Mouse (Mus musculus) monocyte, adult 5-6 weeks (primary cell): Measurements from ENCODE around the gene Dll3. TPM values are rescaled to one million over a fixed set of nuclear protein-coding genes. Genes with fewer than 3 reads are reported as not detected.

Source experiments
- ATAC-seq: fragments of 153-309, 156-312 bp; replicated peaks from 2 replicates; pipeline ENCODE4 v1.8.0; 2017; ENCODE audit warnings: mild to moderate bottlenecking; ENCODE audit not compliant: low TSS enrichment, insufficient number of reproducible peaks, severe bottlenecking, poor library complexity, low FRiP score
- total RNA-seq: library from RNA; stranded (forward); fragments of 200-1000, 200-491, 200-594 nt; gene quantifications from 3 replicates; pipeline ENCODE4 v1.2.3, GENCODE M21; 2017

The Dll3 gene
- total RNA-seq, result not detected in 3 replicates

GRCm38 (mm10) chr7:28301616-28302433 lies at the start of gene Dll3:
TSS of gene Dll3 (minus strand) at chr7:28302238.
- ATAC-seq, result no peak

GRCm38 (mm10) chr7:28351676-28352191 lies 49.7 kb upstream of the Dll3 start:
- no peak for ATAC-seq

- peak; percentile 93 for ATAC-seq
These were observed 48.3 kb upstream of the Dll3 start, which contains the start of gene Rps16 for GRCm38 (mm10) chr7:28350155-28350883. TSS of gene Rps16 (plus strand) at chr7:28350652.

- ATAC-seq, result no peak
These were observed 46.6 kb upstream of the Dll3 start for GRCm38 (mm10) chr7:28348601-28349000.

- no peak for ATAC-seq
These were observed 45.7 kb upstream of the Dll3 start for GRCm38 (mm10) chr7:28347746-28348145.

- ATAC-seq, result peak; percentile 70
These were observed 42.6 kb upstream of the Dll3 start for GRCm38 (mm10) chr7:28344637-28345036.

GRCm38 (mm10) chr7:28341381-28341780 lies 39.3 kb upstream of the Dll3 start:
- no peak for ATAC-seq

GRCm38 (mm10) chr7:28339213-28339917 lies 37.3 kb upstream of the Dll3 start:
- ATAC-seq, result peak; percentile 44

GRCm38 (mm10) chr7:28338108-28338998 lies 36.3 kb upstream of the Dll3 start, which contains the start of gene Supt5:
TSS of gene Supt5 (minus strand) at chr7:28338746.
- peak; percentile 95 for ATAC-seq

- ATAC-seq, result no peak
These were observed 33.4 kb upstream of the Dll3 start for GRCm38 (mm10) chr7:28335471-28335870.

GRCm38 (mm10) chr7:28334534-28334933 lies 32.5 kb upstream of the Dll3 start:
- no peak for ATAC-seq

- ATAC-seq, result no peak
These were observed 26.2 kb upstream of the Dll3 start for GRCm38 (mm10) chr7:28328260-28328659.

- ATAC-seq, result no peak
These were observed 24.4 kb upstream of the Dll3 start for GRCm38 (mm10) chr7:28326457-28326856.

GRCm38 (mm10) chr7:28325293-28325692 lies 23.3 kb upstream of the Dll3 start:
- ATAC-seq, result no peak

- ATAC-seq, result peak; percentile 32; the same call in 1 of the 2 replicates
These were observed 20.1 kb upstream of the Dll3 start for GRCm38 (mm10) chr7:28321974-28322720.

- no peak for ATAC-seq
These were observed 16.7 kb upstream of the Dll3 start for GRCm38 (mm10) chr7:28318714-28319113.

GRCm38 (mm10) chr7:28318036-28318435 lies 16.0 kb upstream of the Dll3 start:
- ATAC-seq, result no peak
